Mouse (Mus musculus) megakaryocyte, embryonic 14.5 days (primary cell): ENCODE measurements around the gene Gm1043.

Experiments used
- FLI1 ChIP-seq: IDR thresholded peaks from 2 replicates; pipeline ENCODE4 v1.6.1; 2012; ENCODE audit warnings: low read length, inconsistent platforms, mixed read lengths
- GATA1 ChIP-seq: IDR thresholded peaks from 3 replicates; pipeline ENCODE4 v1.6.1; 2012; ENCODE audit warnings: mixed read lengths, low read length, inconsistent platforms, borderline replicate concordance

- TF ChIP-seq GATA1: no peak
- no peak for TF ChIP-seq FLI1
Measured at GRCm38 (mm10) chr5:37109280-37109849, 24.2 kb downstream of the Gm1043 start.
